Mouse (Mus musculus) T-helper 17 cell (primary cell): ENCODE data around the gene Retsat.

ENCODE experiments used
- in situ Hi-C, 2 experiments: fragments of 300-600 bp; cut with MboI, MseI; formaldehyde crosslinking; loops; 1 replicate in 1 of 2; 2 replicates in 1 of 2; pipeline ENCODE4 v1.15.1; 2025; ENCODE audit warnings: high pct_unique_total_duplicates in 2 of 2

Gene Retsat

GRCm38 (mm10) chr6:72597956-72598753, at the start of gene Retsat, which contains the start of gene Elmod3:
Gene Retsat, plus strand, starts transcription at chr6:72598475.
Gene Elmod3, minus strand, starts transcription at chr6:72598413.
- in situ Hi-C loops: loop anchor here in 1 of 2 experiments (5.0 kb wide), 1 partner anchor 46 kb away; no protein-coding TSS in a partner anchor

- in situ Hi-C loops: no loop called here
Observed at GRCm38 (mm10) chr6:72549041-72549580, 49.2 kb upstream of the Retsat start.

GRCm38 (mm10) chr6:72550025-72550424, 48.2 kb upstream of the Retsat start:
- in situ Hi-C loops: loop anchor here in 1 of 2 experiments (5.0 kb wide), 2 partner anchors 47 to 203 kb away; partner anchors contain the start of genes 0610030E20Rik, Elmod3, Retsat and Usp39

- in situ Hi-C loops: loop anchor here in 1 of 2 experiments (5.0 kb wide), 2 partner anchors 47 to 203 kb away; partner anchors contain the start of genes 0610030E20Rik, Elmod3, Retsat and Usp39
Observed at GRCm38 (mm10) chr6:72550503-72551100, 47.7 kb upstream of the Retsat start.

- in situ Hi-C loops: loop anchor here in 1 of 2 experiments (5.0 kb wide), 2 partner anchors 45 to 205 kb away; partner anchors contain the start of genes 0610030E20Rik, Elmod3, Retsat and Usp39
Observed at GRCm38 (mm10) chr6:72552171-72553078, 45.9 kb upstream of the Retsat start.

- in situ Hi-C loops: loop anchor here in 1 of 2 experiments (5.0 kb wide), 2 partner anchors 44 to 206 kb away; partner anchors contain the start of genes 0610030E20Rik, Elmod3, Retsat and Usp39
Observed at GRCm38 (mm10) chr6:72553079-72553412, 45.2 kb upstream of the Retsat start.

GRCm38 (mm10) chr6:72560801-72561200, 37.5 kb upstream of the Retsat start:
- in situ Hi-C loops: loop anchor here in 1 of 2 experiments (5.0 kb wide), 1 partner anchor 134 kb away; no protein-coding TSS in a partner anchor

GRCm38 (mm10) chr6:72562486-72562885, 35.8 kb upstream of the Retsat start:
- in situ Hi-C loops: loop anchor here in 1 of 2 experiments (5.0 kb wide), 1 partner anchor 135 kb away; no protein-coding TSS in a partner anchor

GRCm38 (mm10) chr6:72562894-72563293, 35.4 kb upstream of the Retsat start:
- in situ Hi-C loops: loop anchor here in 1 of 2 experiments (5.0 kb wide), 1 partner anchor 136 kb away; no protein-coding TSS in a partner anchor

GRCm38 (mm10) chr6:72565506-72565905, 32.8 kb upstream of the Retsat start:
- in situ Hi-C loops: loop anchor here (5.0 kb wide), 2 partner anchors 38 to 138 kb away; no protein-coding TSS in a partner anchor

GRCm38 (mm10) chr6:72566044-72566443, 32.2 kb upstream of the Retsat start:
- in situ Hi-C loops: loop anchor here (5.0 kb wide), 2 partner anchors 39 to 139 kb away; no protein-coding TSS in a partner anchor

GRCm38 (mm10) chr6:72567508-72567907, 30.8 kb upstream of the Retsat start:
- in situ Hi-C loops: loop anchor here (5.0 kb wide), 2 partner anchors 40 to 140 kb away; no protein-coding TSS in a partner anchor

GRCm38 (mm10) chr6:72568736-72569135, 29.5 kb upstream of the Retsat start:
- in situ Hi-C loops: loop anchor here (5.0 kb wide), 2 partner anchors 41 to 141 kb away; no protein-coding TSS in a partner anchor

- in situ Hi-C loops: no loop called here
Observed at GRCm38 (mm10) chr6:72570644-72571397, 27.5 kb upstream of the Retsat start.

- in situ Hi-C loops: no loop called here
Observed at GRCm38 (mm10) chr6:72571826-72572225, 26.4 kb upstream of the Retsat start.

- in situ Hi-C loops: no loop called here
Observed at GRCm38 (mm10) chr6:72576041-72576440, 22.2 kb upstream of the Retsat start.

- in situ Hi-C loops: no loop called here
Observed at GRCm38 (mm10) chr6:72581625-72582382, 16.5 kb upstream of the Retsat start.

- in situ Hi-C loops: no loop called here
Observed at GRCm38 (mm10) chr6:72583211-72583839, 14.9 kb upstream of the Retsat start.
